Mouse (Mus musculus): ENCODE data around the gene Sgcd. TPM values are rescaled to one million over a fixed set of nuclear protein-coding genes. Genes with fewer than 3 reads are reported as not detected.

The Sgcd gene
- total RNA-seq, 2 experiments from 2014 or later: 15.3 to 17.9 TPM

DNA sequence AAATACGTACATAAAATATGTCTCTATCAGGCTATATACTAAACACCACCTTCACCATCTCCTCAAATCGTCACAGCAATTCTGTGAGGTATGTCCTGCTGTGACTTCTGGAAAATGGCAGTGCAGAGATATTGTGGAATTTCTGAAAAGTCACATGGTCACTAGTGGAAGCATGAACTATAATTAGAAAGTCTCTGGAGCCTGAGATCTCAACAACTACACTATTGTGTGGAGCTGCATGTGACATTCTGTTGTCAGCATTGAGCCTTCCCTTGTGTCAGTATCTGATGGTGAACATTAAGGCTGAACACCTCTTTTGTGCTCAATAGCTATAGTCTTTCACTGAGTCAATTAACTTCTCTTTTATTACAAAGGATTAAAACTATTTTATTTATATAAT is 637.2 kb downstream of the Sgcd start:
- intact Hi-C loops (cut with DNase I): no loop called here
- DNase-seq (ENCODE audit: extremely low spot score in 1 of 2, low spot score in 2 of 2): no peak

DNA sequence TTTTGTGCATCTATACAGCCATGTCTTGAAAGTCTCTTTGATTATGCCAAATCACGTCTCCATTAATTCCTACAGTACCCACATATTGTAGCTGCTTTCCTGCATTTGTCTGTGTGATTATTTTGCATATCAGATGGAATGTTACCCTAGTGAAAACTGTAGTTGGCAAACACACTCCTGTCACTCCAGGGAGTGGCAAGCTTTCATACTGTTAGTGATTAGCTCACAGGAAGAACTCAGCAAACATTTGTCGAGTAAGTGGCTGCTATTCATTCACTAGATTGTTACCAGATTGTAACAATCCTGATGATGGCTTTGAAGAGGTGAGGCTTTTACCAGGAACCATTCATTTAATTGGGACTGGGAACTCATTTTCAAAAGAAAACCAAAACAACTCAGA is 645.3 kb downstream of the Sgcd start:
- DNase-seq (ENCODE audit: extremely low spot score in 1 of 2, low spot score in 2 of 2): no peak
- intact Hi-C loops (cut with DNase I): no loop called here

DNA sequence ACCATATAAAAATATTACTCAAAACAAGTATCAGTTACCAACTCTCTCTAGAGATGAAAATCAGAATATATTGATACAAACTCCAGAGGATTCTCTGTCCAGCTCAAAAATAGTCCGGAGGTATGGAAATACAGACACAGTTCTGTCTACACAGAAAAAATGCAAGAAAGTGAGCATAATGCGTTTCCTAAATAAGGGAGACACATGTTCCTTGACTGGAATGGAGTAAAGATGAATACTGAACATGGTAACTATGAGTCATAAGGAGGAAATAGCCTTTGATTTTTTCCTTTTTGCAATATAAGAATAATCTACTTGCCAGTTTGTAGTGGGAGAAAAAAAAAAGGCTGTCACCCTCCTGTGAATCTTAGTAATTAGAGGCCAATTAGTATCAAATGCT is 655.1 kb downstream of the Sgcd start:
- DNase-seq (ENCODE audit: extremely low spot score in 1 of 2, low spot score in 2 of 2): no peak
- intact Hi-C loops (cut with DNase I): no loop called here

DNA sequence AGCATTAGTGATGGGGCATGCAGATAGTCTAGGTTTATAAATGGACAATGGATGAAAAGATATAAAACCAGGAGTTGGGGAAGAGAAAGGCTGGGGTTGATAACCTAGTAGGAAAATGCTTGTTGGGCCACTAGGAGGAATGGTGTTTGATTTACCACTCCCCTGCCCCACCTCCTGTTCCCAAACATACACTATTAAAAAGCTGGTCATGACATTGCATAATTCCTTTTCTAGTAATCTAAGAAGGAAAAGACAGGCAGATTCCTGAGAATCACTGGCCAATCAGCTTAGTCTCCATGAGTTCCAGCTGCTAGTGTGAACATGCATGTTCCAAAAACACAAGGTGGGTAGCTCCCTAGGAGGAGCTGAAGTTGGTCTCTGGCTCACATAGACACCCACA is 683.2 kb downstream of the Sgcd start:
- no peak for DNase-seq (ENCODE audit: extremely low spot score in 1 of 2, low spot score in 2 of 2)
- intact Hi-C loops (cut with DNase I): no loop called here

DNA sequence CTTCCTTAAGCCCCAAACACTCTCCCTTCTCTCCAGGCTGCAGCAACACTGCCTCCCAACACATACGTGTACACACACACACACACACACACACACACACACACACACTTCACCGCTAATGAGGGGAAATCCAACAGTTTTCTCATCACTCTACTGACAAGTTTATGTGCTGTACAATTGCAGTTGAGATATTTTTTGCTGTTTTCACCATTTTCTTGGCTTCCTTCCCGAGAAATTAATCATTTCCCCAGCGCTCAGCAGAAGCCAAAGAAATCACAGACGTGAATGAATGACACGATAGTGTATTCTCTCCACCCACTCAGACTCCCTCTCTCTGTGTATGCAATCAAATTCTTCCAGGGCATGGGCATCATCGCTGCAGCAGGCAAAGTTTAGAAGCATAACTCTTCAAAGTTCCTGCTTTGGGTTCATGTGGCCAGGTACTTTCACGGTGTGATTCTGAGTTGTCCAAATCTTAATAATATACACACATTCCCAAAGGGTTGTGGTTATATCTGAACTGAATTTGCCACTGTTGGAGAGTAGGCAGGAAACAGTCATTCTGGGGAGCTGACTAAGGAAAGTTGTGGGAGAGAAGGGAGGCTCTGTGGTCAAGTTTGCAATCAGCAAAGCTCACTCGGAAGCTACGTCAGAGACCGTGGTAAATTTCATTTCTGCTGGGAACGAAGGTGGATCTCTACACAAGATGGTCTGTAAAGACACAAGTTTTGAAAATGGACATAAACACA is 683.9 kb downstream of the Sgcd start:
- peak in 1 of 2 experiments; percentile 60 for DNase-seq (ENCODE audit: extremely low spot score in 1 of 2, low spot score in 2 of 2)
- intact Hi-C loops (cut with DNase I): no loop called here

DNA sequence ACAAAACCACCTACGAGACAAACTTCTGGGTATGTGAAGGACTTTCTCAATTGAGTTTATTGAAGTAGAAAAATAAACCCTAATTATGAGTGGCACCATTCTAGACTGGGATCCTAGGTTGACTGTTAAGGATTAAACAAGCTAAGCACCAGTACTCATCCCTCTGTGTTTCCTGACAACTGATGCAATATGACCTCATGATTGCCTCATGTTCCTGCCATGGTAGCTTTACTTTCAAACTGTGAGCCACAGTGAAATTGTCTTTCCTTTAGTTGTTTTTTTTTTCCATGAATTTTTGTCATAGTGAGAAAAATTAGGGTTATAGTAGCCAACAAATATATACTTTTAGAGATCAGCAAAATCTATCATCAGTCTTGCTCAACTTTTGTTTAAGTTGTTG is 689.0 kb downstream of the Sgcd start:
- DNase-seq (ENCODE audit: extremely low spot score in 1 of 2, low spot score in 2 of 2): no peak
- intact Hi-C loops (cut with DNase I): no loop called here

DNA sequence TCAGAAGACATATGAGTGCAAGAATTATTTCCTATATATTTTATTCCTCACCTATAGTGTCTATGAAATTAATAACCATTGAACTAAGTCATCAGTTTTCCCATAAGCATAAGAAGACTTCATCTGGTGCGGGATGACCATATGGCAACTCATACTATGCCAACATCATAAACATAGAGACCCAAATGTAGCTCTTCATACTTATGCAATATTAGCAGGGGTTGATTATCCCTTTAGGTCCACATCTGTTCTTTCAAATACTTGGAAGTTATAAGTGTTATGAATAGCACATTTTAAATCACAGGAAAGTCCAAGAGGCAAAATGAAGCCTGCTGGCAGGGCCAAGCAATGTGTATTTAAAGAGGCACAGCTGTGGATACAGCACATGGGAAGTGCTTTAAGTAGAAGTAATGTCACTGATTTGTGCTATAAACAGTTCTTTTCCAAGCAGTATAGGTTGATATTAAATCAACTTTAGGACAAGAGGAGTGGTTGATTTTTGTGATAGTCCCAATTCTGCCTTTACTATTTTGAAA is 690.9 kb downstream of the Sgcd start:
- intact Hi-C loops (cut with DNase I): no loop called here
- no peak for DNase-seq (ENCODE audit: extremely low spot score in 1 of 2, low spot score in 2 of 2)

DNA sequence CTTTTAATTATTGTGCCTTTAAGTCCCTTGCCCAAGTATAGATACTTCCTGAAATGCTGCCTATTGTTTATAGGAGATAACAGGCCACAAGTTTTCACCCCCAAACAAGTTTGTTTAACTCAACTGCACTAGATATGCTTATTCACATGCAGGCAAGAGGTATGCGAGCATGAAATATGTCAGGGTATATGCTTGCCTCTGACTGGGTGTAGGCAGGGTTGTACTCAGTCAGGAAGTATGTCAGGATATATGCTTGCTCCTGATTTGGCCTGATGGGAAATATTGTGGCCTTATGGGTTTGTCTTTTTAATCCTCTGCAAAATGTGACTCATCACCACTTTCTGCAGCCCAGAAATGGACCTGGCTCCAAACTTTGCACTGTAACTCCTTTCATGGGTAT is 694.0 kb downstream of the Sgcd start:
- DNase-seq (ENCODE audit: extremely low spot score in 1 of 2, low spot score in 2 of 2): no peak
- intact Hi-C loops (cut with DNase I): no loop called here

DNA sequence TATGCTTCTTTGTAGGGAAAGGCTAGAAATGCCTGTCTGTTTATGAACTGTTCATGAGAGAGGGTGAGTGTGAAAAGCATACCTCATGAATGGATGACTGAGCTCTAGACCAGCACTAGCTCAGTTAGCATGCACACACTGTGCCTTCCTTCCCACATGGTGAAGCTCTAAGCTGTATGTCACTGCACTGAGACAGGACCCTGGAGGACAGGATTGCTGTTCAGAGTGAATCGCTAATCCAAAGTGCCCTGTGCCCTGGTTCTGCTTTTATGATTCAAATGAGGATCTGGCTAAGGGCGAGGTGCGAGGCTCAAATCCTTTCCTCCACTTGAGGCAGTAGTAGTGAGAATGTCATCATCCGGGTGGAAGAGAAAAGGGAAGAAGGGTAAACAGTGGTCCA is 712.2 kb downstream of the Sgcd start:
- intact Hi-C loops (cut with DNase I): no loop called here
- no peak for DNase-seq (ENCODE audit: extremely low spot score in 1 of 2, low spot score in 2 of 2)

DNA sequence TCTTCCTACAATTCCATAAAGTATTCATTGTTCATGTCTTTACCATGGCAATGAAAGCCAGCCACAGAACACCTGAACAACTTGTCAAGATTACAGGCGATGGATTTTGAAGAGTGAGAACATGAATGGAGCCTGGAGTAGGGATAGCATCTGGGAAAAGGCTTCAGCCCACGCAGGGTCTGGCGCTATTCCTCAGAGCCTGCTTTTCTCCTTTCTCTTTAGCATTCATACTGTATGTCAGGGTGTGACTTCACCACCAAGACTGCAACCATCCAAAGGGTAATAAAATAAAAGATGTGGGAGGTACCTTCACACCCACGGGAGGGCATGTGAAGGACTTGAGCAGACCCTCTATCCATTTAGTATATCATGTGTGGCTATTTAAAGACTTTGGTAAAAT is 720.2 kb downstream of the Sgcd start:
- intact Hi-C loops (cut with DNase I): no loop called here
- peak; percentile 12 to 24 for DNase-seq (ENCODE audit: extremely low spot score in 1 of 2, low spot score in 2 of 2)

DNA sequence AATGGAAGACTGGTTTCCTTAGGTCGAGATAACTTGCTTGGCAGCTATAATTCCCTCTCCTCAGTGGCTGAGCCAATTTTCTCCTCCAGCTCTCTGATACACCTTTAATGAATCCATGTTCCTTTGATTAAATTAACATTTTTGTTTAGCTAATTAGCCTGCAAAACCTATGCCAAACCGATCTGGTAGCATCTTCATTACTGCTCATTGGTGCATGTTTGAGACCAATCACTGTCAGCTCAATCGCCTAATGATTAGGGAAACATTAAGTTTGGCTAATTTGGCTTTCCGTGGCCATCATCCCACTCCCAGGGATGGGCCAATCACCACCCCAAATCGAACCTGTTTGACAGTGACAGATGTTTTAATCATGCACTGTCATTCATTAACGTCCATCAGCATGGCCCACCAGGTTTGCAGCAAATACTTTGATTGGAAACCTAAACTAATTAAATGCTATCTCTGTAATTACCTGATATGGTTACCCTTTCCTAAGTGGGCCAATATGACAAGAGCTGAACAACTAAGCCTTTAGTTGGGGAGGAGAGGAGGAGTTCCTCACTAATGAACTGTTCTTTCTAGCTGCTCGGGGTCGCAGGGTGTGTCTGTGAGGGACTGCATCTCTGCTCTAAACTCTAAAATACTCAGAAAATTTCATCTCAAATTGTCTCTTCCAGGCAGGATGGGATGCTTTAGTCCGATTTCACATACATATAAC is 724.3 kb downstream of the Sgcd start:
- intact Hi-C loops (cut with DNase I): no loop called here
- no peak for DNase-seq (ENCODE audit: extremely low spot score in 1 of 2, low spot score in 2 of 2)

DNA sequence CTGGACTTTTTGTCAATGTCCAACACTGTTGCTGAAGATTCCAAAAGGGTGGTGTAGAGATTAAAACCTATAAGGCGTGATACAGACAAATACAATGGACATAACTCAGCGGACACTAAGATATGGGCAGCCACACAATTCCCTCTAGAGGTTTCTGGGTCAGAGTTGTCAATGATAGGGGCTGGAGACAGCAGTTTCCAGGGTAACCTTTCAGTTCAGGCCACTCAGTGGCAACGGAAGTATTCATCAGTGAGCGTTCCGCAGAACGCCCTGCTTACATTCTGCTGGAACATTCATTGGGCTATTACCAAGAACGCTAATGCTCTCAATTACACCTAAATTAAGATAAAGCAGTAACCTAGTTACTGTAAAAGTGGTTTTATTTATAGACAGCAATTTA is 738.5 kb downstream of the Sgcd start:
- intact Hi-C loops (cut with DNase I): no loop called here

DNA sequence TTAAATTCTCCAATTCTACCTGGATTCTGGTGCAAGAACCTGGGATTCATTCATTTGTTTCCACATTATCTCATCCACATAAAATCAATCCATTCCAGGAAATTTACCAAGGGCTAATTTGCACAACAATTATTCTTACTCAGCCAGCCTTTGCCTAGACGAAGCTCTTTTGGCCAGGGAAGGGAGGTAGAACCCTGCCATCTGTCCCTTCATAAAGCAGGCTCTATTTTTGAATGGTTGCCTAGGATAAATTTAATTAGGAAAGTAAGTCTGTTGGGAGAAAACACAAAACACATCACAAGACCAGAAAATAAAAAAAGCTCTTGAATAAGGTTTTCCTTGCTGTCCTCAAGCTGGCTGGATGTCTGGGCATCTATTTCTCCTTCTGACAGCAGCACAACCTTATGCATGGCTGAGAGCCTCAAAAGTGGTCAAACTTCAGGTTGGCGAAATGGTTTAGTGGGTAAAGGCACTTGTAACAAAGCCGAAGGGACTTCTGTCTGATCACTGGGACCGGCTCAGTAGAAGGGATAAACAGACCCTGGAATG is 740.4 kb downstream of the Sgcd start:
- intact Hi-C loops (cut with DNase I): no loop called here
- DNase-seq (ENCODE audit: extremely low spot score in 1 of 2, low spot score in 2 of 2): no peak

More for the DNA sequence above, 738.5 kb downstream of the Sgcd start:
- no peak for DNase-seq (ENCODE audit: extremely low spot score in 1 of 2, low spot score in 2 of 2)

DNA sequence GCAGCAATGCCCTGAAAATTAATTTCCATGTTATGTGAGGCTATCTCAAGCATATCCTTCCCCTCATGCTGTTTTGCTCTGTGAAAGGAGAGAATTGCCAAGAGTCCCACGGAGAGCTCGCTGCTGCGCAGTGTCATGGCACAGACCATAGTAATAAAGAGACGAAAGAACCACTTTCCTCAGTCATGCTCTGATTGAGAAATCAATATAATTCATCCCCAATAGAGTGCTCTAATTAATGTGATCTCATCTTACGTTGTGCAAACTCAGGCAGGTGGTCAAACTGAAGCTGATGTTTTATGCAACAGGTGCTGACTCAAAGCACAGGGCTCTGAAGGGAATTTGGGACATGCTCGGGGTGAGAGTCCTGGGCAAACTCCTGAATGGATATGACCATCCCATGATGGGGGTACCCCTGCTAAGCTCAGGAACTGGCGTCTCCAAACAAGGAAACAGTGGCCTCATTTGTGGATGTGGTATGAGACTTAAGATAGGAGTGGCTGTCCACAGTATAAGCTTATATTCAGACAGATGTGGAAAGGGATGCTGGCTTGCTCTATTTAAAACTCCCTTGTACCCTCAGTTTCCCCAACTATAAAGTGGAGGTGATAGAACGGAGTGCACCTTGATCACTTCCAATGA is 740.9 kb downstream of the Sgcd start:
- no peak for DNase-seq (ENCODE audit: extremely low spot score in 1 of 2, low spot score in 2 of 2)
- intact Hi-C loops (cut with DNase I): no loop called here

DNA sequence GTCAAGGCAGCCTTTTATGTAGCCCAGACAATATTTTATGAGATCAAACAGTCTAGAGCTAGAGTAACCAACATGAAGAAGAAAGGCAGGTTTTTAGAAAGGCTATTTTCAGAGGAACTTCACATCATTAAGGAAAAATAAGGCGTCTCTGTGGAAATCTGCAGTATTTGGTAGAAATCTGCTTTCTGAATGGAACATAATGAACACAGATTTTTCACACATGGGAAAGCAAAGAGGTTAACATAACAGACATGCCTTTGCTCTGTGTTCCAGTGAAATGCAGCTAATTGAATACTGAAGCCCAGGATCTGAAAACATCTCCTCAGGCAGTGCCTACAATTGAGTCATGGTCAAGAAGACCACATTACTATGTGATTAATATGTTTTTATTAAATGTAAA is 746.4 kb downstream of the Sgcd start:
- no peak for DNase-seq (ENCODE audit: extremely low spot score in 1 of 2, low spot score in 2 of 2)
- intact Hi-C loops (cut with DNase I): no loop called here

DNA sequence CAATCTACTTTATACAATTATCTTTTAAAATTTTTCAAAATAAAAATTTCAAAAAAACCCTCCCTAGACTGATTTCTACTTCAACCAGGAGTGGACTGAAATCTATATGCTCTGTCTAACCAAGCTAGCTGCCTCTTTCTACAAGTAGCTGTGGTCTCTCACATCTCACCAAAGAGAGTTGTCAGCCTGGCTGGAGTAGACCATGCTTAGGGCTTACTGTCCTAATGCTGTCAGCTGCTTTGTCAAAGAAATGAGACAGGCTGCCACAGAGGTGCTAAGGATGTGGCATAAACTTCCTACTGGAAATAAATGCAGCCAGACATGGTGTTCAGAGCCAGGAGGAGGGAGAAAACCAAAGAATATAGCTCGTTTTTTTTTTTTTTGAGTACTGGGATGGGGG is 760.5 kb downstream of the Sgcd start:
- intact Hi-C loops (cut with DNase I): no loop called here
- DNase-seq (ENCODE audit: extremely low spot score in 1 of 2, low spot score in 2 of 2): no peak

DNA sequence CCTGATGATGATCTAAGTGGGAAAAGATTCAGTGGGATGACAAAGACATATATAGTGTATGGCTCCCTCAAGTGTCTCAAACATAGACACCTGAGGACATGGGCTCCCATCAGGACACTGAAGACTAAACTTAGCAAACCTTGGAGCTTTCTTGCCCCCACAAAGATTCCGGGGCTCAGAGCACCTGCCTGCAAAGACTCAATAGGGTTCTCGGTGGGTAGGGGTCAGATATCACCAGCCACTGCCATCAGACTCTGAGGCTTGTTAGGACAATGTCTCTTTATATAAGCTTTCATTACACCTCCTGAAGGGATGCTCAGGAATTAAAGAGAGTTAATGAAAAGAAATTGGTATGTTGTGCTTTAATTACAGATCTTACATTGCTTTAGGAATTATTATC is 764.6 kb downstream of the Sgcd start:
- intact Hi-C loops (cut with DNase I): no loop called here
- DNase-seq (ENCODE audit: extremely low spot score in 1 of 2, low spot score in 2 of 2): no peak

DNA sequence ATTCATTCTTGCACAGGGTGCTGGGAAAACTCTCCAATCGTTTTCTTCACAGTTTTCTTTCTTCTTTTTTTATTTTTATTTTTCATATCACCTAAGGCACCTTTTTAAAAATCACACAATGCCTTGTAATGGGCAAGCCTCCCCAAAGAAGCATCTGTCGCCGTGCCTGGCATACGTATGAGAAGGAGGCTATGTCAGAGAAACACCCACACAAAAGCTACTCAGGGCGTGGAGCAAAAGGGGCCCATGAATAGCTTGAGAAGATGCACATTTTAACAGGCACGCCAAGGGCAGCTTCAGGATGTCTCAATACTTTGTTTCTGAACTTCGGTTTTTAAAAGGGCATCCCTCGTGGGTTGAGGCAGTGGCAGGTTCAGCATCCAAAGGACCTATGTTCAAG is 777.2 kb downstream of the Sgcd start:
- no peak for DNase-seq (ENCODE audit: extremely low spot score in 1 of 2, low spot score in 2 of 2)

DNA sequence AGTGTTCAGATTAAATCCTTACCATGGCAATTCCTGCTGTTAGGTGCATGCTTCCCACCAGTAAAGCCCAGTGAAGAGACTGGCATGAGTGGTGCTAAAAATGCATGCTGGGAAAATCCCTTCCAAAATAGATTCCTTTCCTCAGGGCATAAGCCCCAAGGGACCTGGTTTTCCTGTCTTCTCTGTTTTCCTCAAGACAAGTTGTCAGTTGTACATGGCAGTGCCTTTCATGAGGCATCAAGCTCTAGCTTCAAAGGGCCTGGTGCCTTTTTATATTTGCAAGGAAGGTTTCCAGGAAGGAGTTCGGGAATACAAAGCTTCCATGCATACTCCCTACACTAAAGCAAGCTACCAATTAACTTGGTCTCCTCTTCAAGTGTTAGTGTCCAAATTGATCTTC is 782.3 kb downstream of the Sgcd start:
- no peak for DNase-seq (ENCODE audit: extremely low spot score in 1 of 2, low spot score in 2 of 2)

More for the DNA sequence above, 777.2 kb downstream of the Sgcd start:
- intact Hi-C loops (cut with DNase I): no loop called here

DNA sequence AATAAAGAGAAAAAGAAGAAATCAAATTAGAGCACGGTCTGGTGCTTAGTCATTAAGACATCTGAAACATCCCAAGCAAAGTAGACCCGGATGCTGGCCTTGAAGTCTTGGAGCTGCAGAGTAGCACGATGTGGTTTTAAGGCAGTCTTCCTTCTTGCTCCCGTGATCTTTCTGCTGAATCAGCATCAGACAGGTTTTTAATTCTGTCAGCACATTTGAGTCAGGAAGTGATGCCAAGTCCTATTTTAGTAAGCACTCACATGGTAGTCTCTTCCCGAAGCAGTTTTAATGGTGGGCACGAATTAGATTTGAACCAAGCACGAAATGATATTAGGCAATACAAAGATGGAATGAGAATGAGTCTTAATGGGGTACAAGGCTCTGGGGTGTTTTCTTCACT is 789.7 kb downstream of the Sgcd start:
- no peak for DNase-seq (ENCODE audit: extremely low spot score in 1 of 2, low spot score in 2 of 2)
- intact Hi-C loops (cut with DNase I): no loop called here

More for the DNA sequence above, 782.3 kb downstream of the Sgcd start:
- intact Hi-C loops (cut with DNase I): no loop called here
